Mouse (Mus musculus): ENCODE measurements around the gene Kcnn1. TPM values are rescaled to one million over a fixed set of nuclear protein-coding genes. Genes with fewer than 3 reads are reported as not detected.

Kcnn1 gene
- polyA plus RNA-seq, 1 experiment, result 3.4 TPM

GRCm38 (mm10) chr8:70893656-70894384 is 30.8 kb upstream of the Kcnn1 start:
- Histone ChIP-seq H3K9me3 (peaks cover 18% of the 10 kb centered on the region), H3K4me3 (replicated peaks) (peak overlapping the region; percentile 35), H3K27me3 (replicated peaks) (peaks cover 43% of the 10 kb centered on the region), H3K4me1 (peaks cover 74% of the 10 kb centered on the region), H3K36me3 (replicated peaks; ENCODE audit: low read length) (peaks cover 40% of the 10 kb centered on the region)
- TF ChIP-seq FLI1 (IDR thresholded peaks at IDR 0.05; ENCODE audit: low read length), result no peak
- TF ChIP-seq GATA1 (IDR thresholded peaks at IDR 0.05; ENCODE audit: borderline replicate concordance, low read length), result no peak

- peaks cover 51% of the 10 kb centered on the region for H3K27me3 ChIP-seq (replicated peaks)
- H3K4me3 ChIP-seq (replicated peaks), result no peak overlapping the region
- H3K4me1 ChIP-seq, result peaks cover 74% of the 10 kb centered on the region
- TF ChIP-seq GATA1 (IDR thresholded peaks at IDR 0.05; ENCODE audit: borderline replicate concordance, low read length) (no peak), FLI1 (IDR thresholded peaks at IDR 0.05; ENCODE audit: low read length) (no peak)
- H3K9me3 ChIP-seq, result peaks cover 18% of the 10 kb centered on the region
- H3K36me3 ChIP-seq (replicated peaks; ENCODE audit: low read length), result peaks cover 40% of the 10 kb centered on the region
These were observed 30.0 kb upstream of the Kcnn1 start for GRCm38 (mm10) chr8:70892896-70893655.

- Histone ChIP-seq H3K9me3 (peaks cover 18% of the 10 kb centered on the region), H3K27me3 (replicated peaks) (peaks cover 58% of the 10 kb centered on the region), H3K36me3 (replicated peaks; ENCODE audit: low read length) (peaks cover 40% of the 10 kb centered on the region), H3K4me3 (replicated peaks) (peak within 1 kb of the TSS; percentile 33), H3K4me1 (peaks cover 78% of the 10 kb centered on the region)
- TF ChIP-seq FLI1 (IDR thresholded peaks at IDR 0.05; ENCODE audit: low read length) (no peak), GATA1 (IDR thresholded peaks at IDR 0.05; ENCODE audit: borderline replicate concordance, low read length) (no peak)
These were observed 29.2 kb upstream of the Kcnn1 start, which contains the start of gene Slc5a5 for GRCm38 (mm10) chr8:70892022-70892895. Slc5a5 (minus strand) TSS chr8:70892757.

GRCm38 (mm10) chr8:70891356-70891755 is 28.3 kb upstream of the Kcnn1 start:
- no peak for TF ChIP-seq FLI1 (IDR thresholded peaks at IDR 0.05; ENCODE audit: low read length)
- no peak for TF ChIP-seq GATA1 (IDR thresholded peaks at IDR 0.05; ENCODE audit: borderline replicate concordance, low read length)
- Histone ChIP-seq H3K9me3 (peaks cover 21% of the 10 kb centered on the region), H3K4me3 (replicated peaks) (peak overlapping the region; percentile 42), H3K36me3 (replicated peaks; ENCODE audit: low read length) (peaks cover 39% of the 10 kb centered on the region), H3K27me3 (replicated peaks) (peaks cover 62% of the 10 kb centered on the region), H3K4me1 (peaks cover 75% of the 10 kb centered on the region)

- peak overlapping the region; percentile 14 for H3K4me3 ChIP-seq (replicated peaks)
- H3K9me3 ChIP-seq, result peaks cover 23% of the 10 kb centered on the region
- TF ChIP-seq FLI1 (IDR thresholded peaks at IDR 0.05; ENCODE audit: low read length), result no peak
- TF ChIP-seq GATA1 (IDR thresholded peaks at IDR 0.05; ENCODE audit: borderline replicate concordance, low read length), result no peak
- H3K27me3 ChIP-seq (replicated peaks), result peaks cover 68% of the 10 kb centered on the region
- H3K36me3 ChIP-seq (replicated peaks; ENCODE audit: low read length), result peaks cover 32% of the 10 kb centered on the region
- H3K4me1 ChIP-seq, result peaks cover 73% of the 10 kb centered on the region
These were observed 27.6 kb upstream of the Kcnn1 start for GRCm38 (mm10) chr8:70890656-70891055.

- Histone ChIP-seq H3K36me3 (replicated peaks; ENCODE audit: low read length) (peaks cover 3% of the 10 kb centered on the region), H3K27me3 (replicated peaks) (peaks cover 61% of the 10 kb centered on the region), H3K9me3 (peaks cover 19% of the 10 kb centered on the region), H3K4me3 (replicated peaks) (no peak overlapping the region), H3K4me1 (peaks cover 70% of the 10 kb centered on the region)
- TF ChIP-seq FLI1 (IDR thresholded peaks at IDR 0.05; ENCODE audit: low read length), result no peak
- no peak for TF ChIP-seq GATA1 (IDR thresholded peaks at IDR 0.05; ENCODE audit: borderline replicate concordance, low read length)
These were observed 24.6 kb upstream of the Kcnn1 start for GRCm38 (mm10) chr8:70887669-70888068.

GRCm38 (mm10) chr8:70885612-70886011 is 22.6 kb upstream of the Kcnn1 start:
- Histone ChIP-seq H3K9me3 (peaks cover 4% of the 10 kb centered on the region; the same call in 1 of the 2 replicates), H3K4me1 (peaks cover 53% of the 10 kb centered on the region), H3K36me3 (replicated peaks; ENCODE audit: low read length) (no peaks in the 10 kb centered on the region), H3K27me3 (replicated peaks) (peaks cover 50% of the 10 kb centered on the region), H3K4me3 (replicated peaks) (no peak overlapping the region)
- TF ChIP-seq GATA1 (IDR thresholded peaks at IDR 0.05; ENCODE audit: borderline replicate concordance, low read length) (no peak), FLI1 (IDR thresholded peaks at IDR 0.05; ENCODE audit: low read length) (no peak)

GRCm38 (mm10) chr8:70884683-70885082 is 21.6 kb upstream of the Kcnn1 start:
- Histone ChIP-seq H3K36me3 (replicated peaks; ENCODE audit: low read length) (no peaks in the 10 kb centered on the region), H3K4me1 (peaks cover 59% of the 10 kb centered on the region), H3K27me3 (replicated peaks) (peaks cover 52% of the 10 kb centered on the region), H3K4me3 (replicated peaks) (no peak overlapping the region), H3K9me3 (peaks cover 4% of the 10 kb centered on the region; the same call in 1 of the 2 replicates)
- TF ChIP-seq GATA1 (IDR thresholded peaks at IDR 0.05; ENCODE audit: borderline replicate concordance, low read length) (no peak), FLI1 (IDR thresholded peaks at IDR 0.05; ENCODE audit: low read length) (no peak)

- H3K4me1 ChIP-seq, result peaks cover 56% of the 10 kb centered on the region
- TF ChIP-seq FLI1 (IDR thresholded peaks at IDR 0.05; ENCODE audit: low read length), result no peak
- TF ChIP-seq GATA1 (IDR thresholded peaks at IDR 0.05; ENCODE audit: borderline replicate concordance, low read length), result no peak
- no peaks in the 10 kb centered on the region for H3K36me3 ChIP-seq (replicated peaks; ENCODE audit: low read length)
- H3K4me3 ChIP-seq (replicated peaks), result no peak overlapping the region
- H3K9me3 ChIP-seq, result peaks cover 4% of the 10 kb centered on the region; the same call in 1 of the 2 replicates
- peaks cover 54% of the 10 kb centered on the region for H3K27me3 ChIP-seq (replicated peaks)
These were observed 21.1 kb upstream of the Kcnn1 start for GRCm38 (mm10) chr8:70884186-70884585.
